Mouse (Mus musculus) 416B (cell line): Measurements from ENCODE around the gene Smim22.
A peak's percentile ranks its signal among the peaks of the same experiment; 100 is the strongest.

Experiments used
- DNase-seq: peaks from one replicate; pipeline ENCODE4 v3.0.0; 2011; ENCODE audit warnings: low read depth

The Smim22 gene

DNA sequence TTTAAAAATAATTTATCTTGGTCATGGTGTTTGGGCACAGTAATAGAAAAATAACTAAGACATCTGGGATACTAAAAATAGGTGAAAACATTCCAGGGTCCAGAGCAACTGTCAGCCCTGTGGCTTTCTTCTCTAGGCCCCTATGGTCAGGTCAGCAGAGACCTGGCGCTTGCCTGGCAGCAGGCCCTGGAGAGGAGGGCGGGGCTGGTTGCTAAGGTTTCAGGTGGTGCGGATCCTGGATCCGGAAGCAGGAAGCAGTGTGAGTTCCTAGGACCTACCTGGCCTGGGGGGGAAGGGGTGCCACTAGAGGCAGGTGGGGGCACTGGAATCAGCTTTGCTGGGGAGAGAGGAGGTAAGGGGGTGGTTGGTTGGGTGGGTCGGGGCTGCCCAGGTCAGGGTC is at the start of gene Smim22:
Gene Smim22, plus strand, starts transcription at position 222 of the 400 bp plus-strand sequence.
- DNase-seq, result no peak

DNA sequence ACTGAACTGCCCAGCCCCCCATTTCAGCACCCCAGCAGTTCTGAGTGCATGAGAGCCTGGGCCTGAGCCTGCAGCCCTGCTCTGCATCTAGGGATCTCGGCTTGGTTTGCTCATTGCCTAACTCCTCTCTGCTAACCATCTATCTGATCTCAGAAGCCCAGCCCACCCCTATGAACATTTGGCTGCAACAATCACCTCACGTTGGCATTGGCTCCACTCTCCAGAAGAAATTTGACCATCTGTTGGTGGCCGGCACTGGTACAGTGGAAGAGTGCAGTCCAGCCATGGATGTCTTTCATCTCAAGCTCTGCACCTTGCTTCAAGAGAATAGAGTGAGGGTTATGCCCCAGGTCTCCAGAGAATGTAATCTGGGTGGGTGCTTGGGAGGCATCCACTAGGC is 49.6 kb upstream of the Smim22 start:
- DNase-seq, result no peak

GRCm38 (mm10) chr16:4960260-4960659 is 46.8 kb upstream of the Smim22 start:
- no peak for DNase-seq

DNA sequence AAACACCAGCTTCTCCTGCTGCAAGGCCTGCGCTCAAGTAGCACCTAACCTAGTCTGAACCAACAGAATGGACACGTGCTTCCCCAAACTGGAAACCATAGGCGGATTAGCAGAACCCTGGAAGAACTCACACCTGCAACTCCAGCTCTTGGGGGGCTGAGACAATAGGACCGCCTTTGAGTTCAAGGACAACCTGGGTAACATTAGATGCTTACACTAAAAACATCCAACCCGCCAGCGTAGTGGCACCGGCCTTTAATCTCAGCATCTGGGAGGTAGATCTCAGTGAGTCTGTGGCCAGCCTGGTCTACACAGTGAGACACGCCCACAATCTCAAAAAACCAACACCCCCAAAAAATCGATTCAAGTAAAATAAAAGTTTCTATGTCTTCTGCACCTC is 43.7 kb upstream of the Smim22 start:
- DNase-seq, result peak; percentile 22

- peak; percentile 93 for DNase-seq
Measured at GRCm38 (mm10) chr16:4963797-4964709, 43.0 kb upstream of the Smim22 start, which contains the start of gene Anks3. Gene Anks3 (minus strand): TSS chr16:4964205.

DNA sequence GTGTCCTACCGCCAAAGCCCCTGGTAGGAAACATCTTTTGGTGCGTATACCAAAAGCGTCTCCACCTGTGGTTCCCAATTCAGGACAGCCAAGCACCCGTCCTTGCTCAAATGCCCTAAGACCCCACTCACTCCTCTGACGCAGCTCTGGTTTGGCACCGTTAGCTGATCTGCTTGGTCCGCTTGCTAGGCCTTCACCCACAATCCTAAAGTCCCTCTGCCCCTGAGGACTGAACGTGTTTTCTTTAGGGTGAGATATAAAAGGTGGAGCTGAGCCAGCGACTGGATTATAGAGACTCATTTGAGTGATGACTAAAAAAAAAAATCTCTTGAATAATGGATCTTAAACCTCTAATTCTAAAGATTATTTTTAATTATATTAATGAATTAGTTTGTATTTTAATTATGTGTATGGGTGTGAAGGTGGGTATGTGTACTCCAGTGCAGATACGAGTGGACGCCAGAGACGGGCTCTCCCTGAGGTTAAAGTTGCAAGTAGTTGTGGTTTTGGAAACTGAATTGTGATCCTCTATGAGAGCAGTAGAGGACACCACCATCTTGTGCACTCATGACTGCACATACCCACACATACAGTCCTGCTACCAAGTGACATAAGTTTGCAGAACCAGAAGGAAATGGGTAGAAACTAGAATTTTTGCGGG is 42.2 kb upstream of the Smim22 start:
- DNase-seq, result peak; percentile 74

GRCm38 (mm10) chr16:4965392-4966129 is 41.5 kb upstream of the Smim22 start:
- DNase-seq, result no peak

DNA sequence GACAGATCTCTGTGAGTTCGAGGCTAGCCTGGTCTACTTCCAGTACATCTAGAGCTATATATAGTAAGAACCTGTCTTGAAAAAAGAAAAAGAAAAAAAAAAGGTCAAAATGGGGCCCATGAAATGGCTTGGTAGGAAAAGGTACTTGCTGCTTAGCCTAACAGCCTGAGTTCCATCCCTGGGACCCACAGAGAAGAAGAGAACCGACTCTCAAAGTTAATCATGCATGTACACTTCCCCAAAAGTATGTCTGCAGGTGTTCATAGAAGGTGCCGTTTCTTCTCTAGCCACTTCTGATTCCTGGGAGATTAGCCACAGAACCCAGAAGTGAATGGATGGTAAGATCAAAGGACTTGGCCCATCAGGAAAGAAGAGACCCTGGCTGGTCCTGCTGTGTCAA is 38.7 kb upstream of the Smim22 start:
- no peak for DNase-seq

DNA sequence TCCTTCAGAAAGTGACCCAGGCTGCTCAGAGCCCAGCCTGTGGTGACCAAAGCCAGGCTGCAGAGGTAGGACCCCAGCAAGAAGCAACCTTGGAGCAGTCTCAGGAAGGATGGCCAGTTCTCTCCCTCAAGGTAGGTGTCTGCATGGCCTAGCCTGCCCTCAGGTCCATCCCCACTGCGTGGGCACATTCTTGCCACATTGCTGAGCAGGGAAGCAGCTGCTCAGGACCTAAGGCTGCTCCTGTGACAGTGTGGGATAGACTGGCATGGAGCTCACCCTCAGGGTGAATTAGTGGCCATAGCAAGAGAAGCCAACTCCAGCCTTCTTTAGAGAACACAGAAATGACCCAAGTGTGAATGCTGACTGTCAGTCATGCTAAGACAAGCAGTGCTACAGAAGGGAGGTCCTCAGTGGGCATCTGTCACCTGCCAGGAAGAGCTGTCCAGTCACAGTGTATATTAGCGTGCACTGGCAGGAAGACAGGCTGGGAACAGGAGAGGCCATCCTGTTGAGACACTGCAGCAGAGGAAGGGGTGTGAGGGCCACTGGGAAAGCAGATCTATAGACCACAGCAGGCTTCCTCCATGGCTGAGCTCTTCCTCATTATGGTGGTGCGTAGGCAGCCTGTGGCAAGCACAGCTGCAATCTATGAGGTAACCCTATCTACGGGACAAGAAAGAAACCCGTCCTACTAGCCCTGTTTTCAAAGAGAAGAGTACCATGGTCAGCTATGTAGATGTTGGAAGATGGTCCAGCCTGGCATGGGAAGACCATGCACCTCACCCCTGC is 37.8 kb upstream of the Smim22 start:
- peak; percentile 83 for DNase-seq

DNA sequence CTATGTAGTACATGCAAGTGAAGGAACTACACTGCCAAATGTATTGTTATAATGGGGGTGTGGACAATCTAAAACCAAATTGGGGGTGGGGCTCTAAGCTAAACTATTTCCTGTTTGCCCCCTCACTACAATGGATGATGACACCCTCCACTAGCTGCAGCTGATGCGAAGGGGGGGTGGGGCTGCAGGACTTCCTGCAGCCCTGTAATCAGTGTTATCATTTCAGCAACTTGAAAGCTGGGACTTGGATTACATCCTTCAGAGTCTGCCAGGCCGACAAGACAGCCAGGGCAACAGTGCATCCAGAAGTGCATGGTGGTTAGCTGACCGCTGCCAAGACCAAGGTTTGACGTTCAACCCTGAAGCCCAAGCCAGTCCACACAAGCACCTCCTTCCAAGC is 35.5 kb upstream of the Smim22 start:
- peak; percentile 34 for DNase-seq

DNA sequence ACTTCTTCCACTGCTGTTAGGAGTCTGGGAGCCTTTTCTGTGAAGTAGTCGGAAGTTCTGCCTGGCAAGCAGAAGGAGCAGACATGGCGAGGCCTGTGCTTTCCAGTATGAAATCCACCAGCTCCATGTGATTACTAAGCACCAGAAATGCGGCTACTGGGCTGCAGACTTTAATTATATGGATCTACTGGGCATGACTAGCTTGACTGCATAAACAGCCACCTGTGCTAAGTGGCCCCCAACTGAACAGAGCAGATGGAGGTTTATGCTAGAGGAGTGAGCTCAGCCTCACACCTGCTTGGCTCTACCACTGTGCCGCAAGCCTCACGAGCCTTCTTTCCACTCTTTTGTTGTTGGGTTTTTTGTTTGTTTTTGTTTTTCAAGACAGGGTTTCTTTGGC is 32.6 kb upstream of the Smim22 start:
- DNase-seq, result no peak

GRCm38 (mm10) chr16:4976180-4976579 is 30.9 kb upstream of the Smim22 start:
- DNase-seq, result no peak

- DNase-seq, result peak; percentile 14
Measured at GRCm38 (mm10) chr16:4978275-4979051, 28.6 kb upstream of the Smim22 start.

- peak; percentile 68 for DNase-seq
Measured at GRCm38 (mm10) chr16:4979755-4980380, 27.2 kb upstream of the Smim22 start.

GRCm38 (mm10) chr16:4984717-4985116 is 22.4 kb upstream of the Smim22 start:
- DNase-seq, result no peak

- no peak for DNase-seq
Measured at GRCm38 (mm10) chr16:4993276-4993675, 13.8 kb upstream of the Smim22 start.

DNA sequence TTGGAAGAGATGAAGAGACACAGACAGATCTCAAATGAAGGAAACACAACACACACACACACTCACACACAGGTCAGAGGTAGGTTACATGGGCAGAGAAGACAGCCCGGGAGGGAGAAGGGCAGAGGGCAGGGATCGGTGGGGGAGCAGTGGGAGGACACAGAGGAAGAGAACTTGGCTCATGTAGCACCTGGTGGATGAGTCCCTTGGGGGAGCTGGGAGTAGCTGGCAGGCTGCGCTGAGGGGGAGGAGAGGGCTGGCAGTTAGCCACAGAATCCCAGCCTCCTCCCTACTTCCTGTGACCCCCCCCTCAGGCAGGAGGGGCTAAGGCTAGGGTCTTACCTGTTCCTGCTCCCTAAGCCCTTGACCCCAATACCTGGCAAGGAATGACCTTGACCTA is 9.5 kb upstream of the Smim22 start, which contains the start of gene Sept12:
Gene Sept12, minus strand, starts transcription at position 300 of the 400 bp plus-strand sequence.
- DNase-seq, result no peak

DNA sequence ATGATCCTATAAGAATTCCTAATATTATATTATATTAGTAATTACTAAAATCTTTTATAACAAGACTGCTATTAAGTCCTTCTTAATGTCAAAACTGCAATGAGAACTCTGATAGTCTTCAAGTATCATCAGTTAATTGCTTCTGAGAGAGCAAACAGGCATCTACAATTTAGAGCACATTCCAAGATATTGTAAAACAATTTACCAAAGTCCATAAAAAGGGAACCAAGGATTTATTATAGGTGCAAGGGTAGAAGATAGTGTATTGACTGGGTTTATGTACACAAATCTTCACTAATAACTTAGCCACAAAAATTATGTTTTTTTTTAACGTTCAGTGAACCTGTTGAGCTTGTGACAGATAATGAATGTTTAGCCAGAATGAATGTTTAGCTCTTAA is 8.1 kb upstream of the Smim22 start:
- no peak for DNase-seq

DNA sequence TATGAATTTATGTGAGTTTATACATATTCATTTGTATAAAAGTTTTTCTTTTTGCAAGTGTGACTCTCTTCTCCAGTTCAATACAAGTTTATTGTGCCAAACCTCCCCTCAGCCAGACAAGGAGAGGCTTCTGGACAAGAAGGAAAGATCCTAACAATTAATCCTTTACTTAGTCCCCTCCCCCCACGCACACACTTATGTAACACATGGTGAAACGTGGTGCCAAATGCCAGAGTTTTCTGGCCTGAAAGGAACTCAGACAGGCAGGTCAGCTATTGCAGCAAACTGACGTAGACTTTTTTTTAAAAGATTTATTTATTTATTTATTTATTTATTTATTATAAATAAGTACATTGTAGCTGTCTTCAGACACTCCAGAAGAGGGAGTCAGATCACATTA is 6.5 kb upstream of the Smim22 start:
- no peak for DNase-seq

DNA sequence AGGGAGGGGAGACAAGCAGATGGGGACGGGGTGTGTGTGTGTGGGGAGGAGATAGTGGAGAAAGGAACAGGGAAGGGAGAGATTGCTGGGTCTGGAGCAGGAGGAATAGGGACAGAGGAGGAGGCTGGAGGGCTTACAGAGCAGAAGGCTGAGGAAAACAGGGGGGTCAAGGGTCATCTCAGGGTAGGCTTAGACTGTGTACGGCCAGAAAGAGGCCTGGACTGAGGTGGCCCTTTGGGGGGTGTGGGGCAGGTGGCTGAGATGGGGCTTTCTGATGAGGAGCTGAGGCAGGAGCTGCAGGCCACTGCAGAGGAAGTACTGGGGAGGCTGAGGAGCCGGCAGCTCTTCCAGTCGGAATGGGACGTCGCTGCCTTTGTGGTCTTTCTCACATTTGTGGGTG is 404 bp downstream of the Smim22 start:
- DNase-seq, result no peak
